Mouse (Mus musculus): ENCODE data around the gene Vill.

Gene Vill

GRCm38 (mm10) chr9:119109685-119110353 is 57.2 kb downstream of the Vill start:
- DNase-seq (ENCODE audit: low spot score in 2 of 2): no peak

- no peak for DNase-seq (ENCODE audit: low spot score in 2 of 2)
Observed at GRCm38 (mm10) chr9:119110640-119111039, 58.1 kb downstream of the Vill start.

GRCm38 (mm10) chr9:119114911-119115310 is 62.3 kb downstream of the Vill start:
- no peak for DNase-seq (ENCODE audit: low spot score in 2 of 2)

GRCm38 (mm10) chr9:119119409-119120167 is 67.0 kb downstream of the Vill start:
- DNase-seq (ENCODE audit: low spot score in 2 of 2): no peak

- no peak for DNase-seq (ENCODE audit: low spot score in 2 of 2)
Observed at GRCm38 (mm10) chr9:119120168-119120560, 67.6 kb downstream of the Vill start.

All from spleen, postnatal 36 days (tissue).